Mouse (Mus musculus) C2C12 (cell line): ENCODE results near the gene Kcnk5. TPM values are rescaled to one million over a fixed set of nuclear protein-coding genes. Genes with fewer than 3 reads are reported as not detected.

ENCODE experiments used
- H3K27me3 ChIP-seq: one replicate; pipeline ENCODE4 v1.6.1; 2011; ENCODE audit not compliant: control insufficient read depth, insufficient read depth, insufficient read length
- H3K36me3 ChIP-seq: one replicate; pipeline ENCODE4 v1.6.1; 2011; ENCODE audit not compliant: control insufficient read depth, insufficient read depth
- H3K4me3 ChIP-seq: one replicate; pipeline ENCODE4 v1.5.1; 2011; ENCODE audit warnings: mild to moderate bottlenecking, control low read depth; ENCODE audit not compliant: poor library complexity, insufficient read depth, severe bottlenecking
- H3K79me2 ChIP-seq: one replicate; pipeline ENCODE4 v1.6.1; 2011; ENCODE audit not compliant: control insufficient read depth, insufficient read depth
- H3K79me3 ChIP-seq: one replicate; pipeline ENCODE4 v1.6.1; 2011; ENCODE audit warnings: low read depth, control low read depth
- H3ac ChIP-seq: one replicate; pipeline ENCODE3; 2011; ENCODE audit warnings: low read depth; ENCODE audit not compliant: control insufficient read depth, insufficient read length
- CEBPB ChIP-seq: IDR thresholded peaks from one replicate; pipeline ENCODE4 v1.6.1; 2011; ENCODE audit warnings: low read depth, mild to moderate bottlenecking, control low read depth, moderate library complexity
- CTCF ChIP-seq: IDR thresholded peaks from one replicate; pipeline ENCODE4 v1.5.1; 2011; ENCODE audit not compliant: control insufficient read depth, insufficient read depth, insufficient read length
- FOSL1 ChIP-seq: IDR thresholded peaks from one replicate; pipeline ENCODE4 v1.8.0; 2011; ENCODE audit warnings: mild to moderate bottlenecking, low read length; ENCODE audit not compliant: poor library complexity, insufficient read depth, severe bottlenecking
- MAX ChIP-seq: IDR thresholded peaks from one replicate; pipeline ENCODE4 v1.6.1; 2011; ENCODE audit warnings: mild to moderate bottlenecking, control low read depth
- MYOD1 ChIP-seq: IDR thresholded peaks from one replicate; pipeline ENCODE4 v1.6.1; 2011; ENCODE audit warnings: low read depth; ENCODE audit not compliant: control insufficient read depth, insufficient read length
- MYOG ChIP-seq: IDR thresholded peaks from one replicate; pipeline ENCODE4 v1.6.1; 2011; ENCODE audit not compliant: control insufficient read depth, insufficient read length; ENCODE audit errors: extremely low read depth
- USF1 ChIP-seq: IDR thresholded peaks from one replicate; pipeline ENCODE4 v1.6.1; 2011; ENCODE audit warnings: low read depth, mild to moderate bottlenecking, control low read depth, moderate library complexity
- polyA plus RNA-seq: library from polyadenylated mRNA; unstranded; fragments of >200 nt; fragmentation: generic; extraction: Trizol; gene quantifications from one replicate; pipeline ENCODE4 v1.2.1, GENCODE M21; 2012; ENCODE audit warnings: missing spikeins

The Kcnk5 gene
- polyA plus RNA-seq, 1 experiment: 10.1 TPM

DNA sequence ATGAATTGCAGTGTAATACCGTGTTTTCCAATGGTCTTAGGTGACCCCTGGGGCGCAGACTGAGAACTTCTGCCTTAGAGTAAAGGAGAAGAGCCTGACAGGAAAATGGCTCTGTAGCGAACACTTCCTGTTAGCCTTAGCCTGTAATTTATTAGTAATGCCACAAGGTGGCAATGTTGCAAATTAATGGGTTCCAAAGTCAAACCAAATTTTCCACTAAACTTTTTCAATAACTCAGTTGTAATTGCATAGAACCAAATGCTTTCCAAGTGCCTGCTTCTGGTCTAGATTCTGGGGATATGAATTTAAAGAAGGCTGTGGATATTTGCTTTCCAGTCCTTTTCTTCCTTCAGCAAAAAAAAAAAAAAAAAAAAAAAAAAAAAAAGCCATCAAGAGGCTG lies 69.4 kb downstream of the Kcnk5 start:
- TF ChIP-seq MYOG: no peak
- no peak for TF ChIP-seq FOSL1
- no peak for TF ChIP-seq USF1
- no peak for TF ChIP-seq MAX
- TF ChIP-seq CEBPB: no peak
- TF ChIP-seq MYOD1: no peak
- TF ChIP-seq CTCF: no peak

DNA sequence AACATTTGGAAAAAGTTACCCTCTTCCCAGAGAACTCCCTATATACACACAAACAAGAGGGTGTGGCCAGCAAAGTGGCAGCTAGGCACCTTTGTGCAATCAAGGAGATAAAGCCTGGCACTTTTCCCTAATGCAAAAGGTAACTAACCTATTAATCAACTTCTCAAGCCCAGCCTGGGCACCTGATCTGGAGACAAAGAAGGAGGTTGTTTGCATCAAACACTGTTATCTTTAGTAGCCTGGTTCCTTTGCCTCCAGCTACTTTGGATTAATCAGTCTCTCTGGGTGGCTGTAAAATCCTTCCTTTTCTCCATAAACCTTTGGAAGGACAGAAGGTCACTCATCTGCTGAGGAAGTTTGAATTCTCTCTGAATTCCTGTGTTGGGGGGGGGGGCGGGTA lies 70.7 kb downstream of the Kcnk5 start:
- Histone ChIP-seq H3K36me3 (no peaks in the 10 kb centered on the region), H3K27me3 (no peaks in the 10 kb centered on the region), H3K79me2 (no peaks in the 10 kb centered on the region), H3K79me3 (no peaks in the 10 kb centered on the region), H3K4me3 (no peak overlapping the region), H3ac (no peak overlapping the region)
- TF ChIP-seq USF1: no peak
- no peak for TF ChIP-seq CTCF
- TF ChIP-seq MYOG: no peak
- no peak for TF ChIP-seq MAX
- TF ChIP-seq CEBPB: no peak
- TF ChIP-seq FOSL1: no peak
- TF ChIP-seq MYOD1: no peak

More for the DNA sequence above, 69.4 kb downstream of the Kcnk5 start:
- Histone ChIP-seq H3K36me3 (no peaks in the 10 kb centered on the region), H3K79me2 (no peaks in the 10 kb centered on the region), H3ac (no peak overlapping the region), H3K79me3 (no peaks in the 10 kb centered on the region), H3K4me3 (no peak overlapping the region), H3K27me3 (no peaks in the 10 kb centered on the region)

DNA sequence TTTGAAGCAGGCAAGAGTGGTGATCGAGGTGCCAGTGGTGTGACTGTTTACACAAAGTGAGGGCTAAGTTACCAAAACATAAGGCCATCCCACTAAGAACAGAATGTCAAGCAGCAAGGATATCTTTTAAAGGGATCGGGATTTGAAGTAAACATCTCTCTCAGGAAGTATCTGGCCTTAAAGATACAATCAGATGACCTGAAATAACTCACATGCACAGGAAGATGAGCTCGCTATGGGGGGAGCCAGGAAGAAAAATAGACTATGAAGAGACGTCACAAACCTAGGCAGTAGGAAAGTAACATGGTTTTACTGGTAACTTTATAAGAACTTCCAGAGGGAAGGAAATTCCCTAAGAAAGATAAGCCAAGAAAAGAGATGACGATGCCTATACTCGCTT lies 75.3 kb downstream of the Kcnk5 start:
- TF ChIP-seq CTCF (no peak), USF1 (no peak), MYOD1 (no peak), CEBPB (no peak), FOSL1 (no peak)
- Histone ChIP-seq H3K79me3 (no peaks in the 10 kb centered on the region), H3K4me3 (no peak overlapping the region), H3K36me3 (no peaks in the 10 kb centered on the region), H3K79me2 (no peaks in the 10 kb centered on the region), H3K27me3 (peaks cover 3% of the 10 kb centered on the region), H3ac (no peak overlapping the region)

DNA sequence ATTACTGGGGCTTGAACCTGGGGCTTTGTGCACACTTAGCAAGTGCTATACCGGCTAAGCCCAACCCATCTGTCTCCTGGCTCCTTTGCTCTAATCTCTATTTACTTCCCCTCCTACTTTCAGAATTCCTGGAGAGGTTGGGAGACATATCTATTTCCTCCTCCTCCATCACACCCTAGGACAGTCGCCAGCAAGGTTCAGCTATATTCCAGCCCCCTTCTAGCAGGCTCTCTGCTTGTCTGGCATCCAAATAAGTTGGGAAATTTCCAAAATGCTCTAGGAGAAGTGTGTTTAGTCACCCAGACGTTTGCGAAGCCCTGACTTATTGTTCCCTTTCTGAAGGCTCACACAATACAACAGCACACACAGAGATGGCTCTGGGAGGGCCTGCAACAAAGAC lies 78.4 kb downstream of the Kcnk5 start:
- no peak overlapping the region for H3ac ChIP-seq
- H3K79me3 ChIP-seq: no peaks in the 10 kb centered on the region
- H3K36me3 ChIP-seq: no peaks in the 10 kb centered on the region
- no peak overlapping the region for H3K4me3 ChIP-seq
- TF ChIP-seq FOSL1 (no peak), USF1 (no peak), MYOD1 (no peak), CTCF (no peak), MAX (no peak), MYOG (no peak), CEBPB (no peak)
- no peaks in the 10 kb centered on the region for H3K79me2 ChIP-seq
- peaks cover 3% of the 10 kb centered on the region for H3K27me3 ChIP-seq

DNA sequence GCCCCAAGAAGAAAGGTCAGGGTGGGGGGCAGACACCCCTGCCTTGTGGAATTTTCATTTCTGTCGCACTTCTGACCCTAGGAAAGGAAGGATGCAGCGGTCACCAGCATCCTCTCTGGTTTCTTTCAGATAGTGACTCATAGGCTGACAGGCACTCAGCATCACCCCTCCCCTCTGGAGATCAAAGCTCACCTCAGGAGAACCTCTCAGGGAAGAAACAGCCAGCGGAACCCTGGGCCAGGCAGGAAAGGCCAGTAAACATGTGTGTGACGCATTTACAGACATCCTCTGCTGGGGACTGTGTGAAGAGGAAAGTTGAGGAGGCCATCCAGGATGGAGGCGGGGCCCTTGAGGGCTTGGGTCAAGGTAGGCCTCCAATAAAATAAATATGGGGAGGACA lies 83.5 kb downstream of the Kcnk5 start:
- Histone ChIP-seq H3K36me3 (no peaks in the 10 kb centered on the region), H3K79me2 (no peaks in the 10 kb centered on the region), H3ac (no peak overlapping the region), H3K27me3 (no peaks in the 10 kb centered on the region), H3K79me3 (no peaks in the 10 kb centered on the region), H3K4me3 (no peak overlapping the region)
- no peak for TF ChIP-seq FOSL1
- TF ChIP-seq USF1: no peak
- TF ChIP-seq MAX: no peak
- no peak for TF ChIP-seq MYOD1
- TF ChIP-seq MYOG: no peak
- TF ChIP-seq CEBPB: no peak
- no peak for TF ChIP-seq CTCF

DNA sequence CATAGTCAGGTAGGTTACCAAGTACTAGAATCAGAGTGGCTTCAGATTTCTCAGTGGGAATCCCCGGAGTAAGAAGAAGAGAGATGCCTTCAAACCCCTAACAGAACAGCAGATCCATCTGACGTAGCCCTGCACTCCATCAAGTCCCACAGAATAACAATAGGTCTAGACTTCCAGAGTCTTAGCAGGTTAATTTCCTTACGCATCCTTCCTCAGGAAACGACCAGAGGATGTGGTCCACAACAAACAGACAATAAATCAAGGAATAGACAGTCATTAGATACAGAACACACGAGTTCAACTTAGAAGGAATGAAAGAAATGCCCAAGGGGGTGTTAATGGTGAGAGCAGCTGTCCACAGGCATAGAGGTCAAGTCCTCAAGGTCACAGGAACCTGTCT lies 86.7 kb downstream of the Kcnk5 start:
- Histone ChIP-seq H3K79me3 (no peaks in the 10 kb centered on the region), H3K4me3 (no peak overlapping the region), H3K79me2 (no peaks in the 10 kb centered on the region), H3K27me3 (no peaks in the 10 kb centered on the region), H3ac (no peak overlapping the region), H3K36me3 (no peaks in the 10 kb centered on the region)
- TF ChIP-seq MAX (no peak), USF1 (no peak), FOSL1 (no peak), CEBPB (no peak), CTCF (no peak)
